In genomic region chr13:99385911-99386310, GRCm38 (mm10) we compare ENCODE assay signal across 27 mouse cellular contexts. TPM values are rescaled to one million over a fixed set of nuclear protein-coding genes. Genes with fewer than 3 reads are reported as not detected.
DNase-seq lines count a peak whose midpoint lies in the region; ATAC-seq and TF ChIP-seq lines count a peak whose summit lies in the region.
"Had no signal": no experiment of that assay in that cellular context is flagged by ENCODE, and none has a peak within 500 bp of the region (broad histone marks: within the 10 kb centered on the region; RNA-seq: fewer than 3 reads in every experiment).

No protein-coding gene starts in this region.

- ATAC-seq in lung, embryonic 14.5 days (ENCODE audit: insufficient read depth): peak; percentile 47; the same call in 1 of the 2 replicates
- ATAC-seq in embryonic facial prominence, embryonic 13.5 days (ENCODE audit: insufficient number of reproducible peaks, insufficient read depth, low FRiP score, low TSS enrichment, low read depth): peak; percentile 62; the same call in 1 of the 2 replicates
- no peak for ATAC-seq in monocyte, adult 5-6 weeks (replicated peaks; ENCODE audit: insufficient number of reproducible peaks, low FRiP score, low TSS enrichment, poor library complexity, severe bottlenecking)
- ATAC-seq: CD4-positive, CD25-positive, alpha-beta regulatory T cell, adult 4 months; forebrain, embryonic 14.5 days; forebrain, postnatal 0 days; hindbrain, postnatal 0 days; inflammation-experienced regulatory T-cells, adult 6 months; intestine, embryonic 16.5 days had no signal

- no peak for TF ChIP-seq CTCF in lung, embryonic 14.5 days (IDR thresholded peaks at IDR 0.05; ENCODE audit: low read depth)
- no peak for TF ChIP-seq CTCF in embryonic fibroblast, embryonic 13.5 days (IDR thresholded peaks at IDR 0.05; ENCODE audit: borderline replicate concordance, insufficient read depth, low read length)

- no peak overlapping the region for H3K27ac ChIP-seq in lung, embryonic 14.5 days (ENCODE audit: low read depth)
- H3K27ac ChIP-seq in embryonic facial prominence, embryonic 13.5 days: no peak overlapping the region
- peak overlapping the region; percentile 38; the same call in 1 of the 2 replicates for H3K27ac ChIP-seq in embryonic fibroblast, embryonic 13.5 days (ENCODE audit: insufficient read depth, low read length)
- H3K27ac ChIP-seq: hindbrain, embryonic 12.5 days; hindbrain, postnatal 0 days had no signal

- H3K36me3 ChIP-seq in lung, embryonic 14.5 days (ENCODE audit: insufficient read depth): peaks cover 6% of the 10 kb centered on the region; the same call in 1 of the 2 replicates
- peaks cover 11% of the 10 kb centered on the region; the same call in 1 of the 2 replicates for H3K36me3 ChIP-seq in embryonic facial prominence, embryonic 13.5 days
- H3K36me3 ChIP-seq: hindbrain, embryonic 12.5 days had no signal

- intact Hi-C loops in heart, postnatal 10 days (cut with DNase I): no loop called here

- peak; percentile 6 for DNase-seq in heart, adult 8-10 months (ENCODE audit: low spot score)
- no peak for DNase-seq in heart, postnatal 10 days
- DNase-seq in lung, embryonic 14.5 days: no peak
- no peak for DNase-seq in lung, postnatal 25 days (ENCODE audit: low spot score)
- no peak for DNase-seq in left cerebral cortex, adult 11 months (ENCODE audit: low spot score)
- DNase-seq: adrenal gland, adult 2 months; adrenal gland, postnatal 14 days; cerebellum, adult 11-12 months; cerebellum, adult 8-10 months; cerebellum, postnatal 10 days; cerebellum, postnatal 36 days; embryo, embryonic 11 days; forebrain, postnatal 0 days; gastrocnemius, adult 2 months; gastrocnemius, postnatal 14 days; heart, adult 18-20 months; heart, postnatal 14 days had no signal

- H3K9ac ChIP-seq in lung, embryonic 14.5 days: no peak overlapping the region
- no peak overlapping the region for H3K9ac ChIP-seq in embryonic facial prominence, embryonic 13.5 days
- H3K9ac ChIP-seq: forebrain, postnatal 0 days; hindbrain, embryonic 12.5 days had no signal

- no peaks in the 10 kb centered on the region for H3K4me1 ChIP-seq in lung, embryonic 14.5 days (ENCODE audit: insufficient read depth)
- peaks cover 11% of the 10 kb centered on the region for H3K4me1 ChIP-seq in embryonic facial prominence, embryonic 13.5 days
- H3K4me1 ChIP-seq in embryonic fibroblast, embryonic 13.5 days (ENCODE audit: control insufficient read depth, insufficient read depth, low read length): peaks cover 12% of the 10 kb centered on the region

- H3K4me3 ChIP-seq in lung, embryonic 14.5 days (ENCODE audit: low read depth, low read length): no peak overlapping the region
- H3K4me3 ChIP-seq in embryonic facial prominence, embryonic 13.5 days: no peak overlapping the region
- no peak overlapping the region for H3K4me3 ChIP-seq in embryonic fibroblast, embryonic 13.5 days (ENCODE audit: insufficient read depth, low read length)
- H3K4me3 ChIP-seq: hindbrain, embryonic 12.5 days had no signal

- H3K9me3 ChIP-seq in lung, embryonic 14.5 days (ENCODE audit: low read depth, low read length): no peaks in the 10 kb centered on the region
- no peaks in the 10 kb centered on the region for H3K9me3 ChIP-seq in embryonic facial prominence, embryonic 13.5 days
- H3K9me3 ChIP-seq: hindbrain, embryonic 12.5 days had no signal

- H3K27me3 ChIP-seq in lung, embryonic 14.5 days (ENCODE audit: insufficient read depth, low read length): no peaks in the 10 kb centered on the region
- no peaks in the 10 kb centered on the region for H3K27me3 ChIP-seq in embryonic facial prominence, embryonic 13.5 days
- H3K27me3 ChIP-seq: hindbrain, embryonic 12.5 days had no signal

- no peak overlapping the region for H3K4me2 ChIP-seq in lung, embryonic 14.5 days
- no peak overlapping the region for H3K4me2 ChIP-seq in embryonic facial prominence, embryonic 13.5 days
- H3K4me2 ChIP-seq: heart, embryonic 11.5 days; hindbrain, embryonic 12.5 days had no signal

- TF ChIP-seq POLR2A in embryonic fibroblast, embryonic 13.5 days (IDR thresholded peaks at IDR 0.05; ENCODE audit: low read depth, low read length): no peak

- WGBS in lung, embryonic 14.5 days: 85% methylated on average over 6 of the region's 6 CpGs
- 80% methylated on average over 6 of the region's 6 CpGs for whole genome bisulfite sequencing in embryonic facial prominence, embryonic 13.5 days

RNA-seq across cellular contexts. Expression of gene Mrps27, which starts 41.3 kb away (rescaled TPM):
- 10 to 100 TPM; 47.2 to 48.0 (median 47.3) TPM for total RNA-seq in heart, adult 8-10 months (2022)
- total RNA-seq in heart, postnatal 10 days (2021): 10 to 100 TPM; 43.8 to 47.1 TPM
- polyA plus RNA-seq in lung, embryonic 14.5 days (2014; fragmentation: Nextera tagmentation; extraction: Ambion mirVana): 60.9 and 63.0 TPM in 2 replicates
- polyA plus RNA-seq in embryonic facial prominence, embryonic 13.5 days (2015; fragmentation: Nextera tagmentation; extraction: Ambion mirVana): 60.1 and 62.5 TPM in 2 replicates
- polyA plus RNA-seq in embryonic fibroblast, embryonic 13.5 days (2011; ENCODE audit: insufficient read length, low read depth, missing spikeins): 20.8 and 26.1 TPM in 2 replicates
- total RNA-seq in monocyte, adult 5-6 weeks (2017): 7.3 to 12.3 TPM (median 8.6 TPM) in 3 replicates

RNA-seq across cellular contexts. Expression of gene Ptcd2, which starts 41.4 kb away (rescaled TPM):
- 10 to 100 TPM; 52.6 to 58.1 (median 54.0) TPM for total RNA-seq in heart, adult 8-10 months (2022)
- 10 to 100 TPM; 38.8 to 43.6 TPM for total RNA-seq in heart, postnatal 10 days (2021)
- polyA plus RNA-seq in lung, embryonic 14.5 days (2014; fragmentation: Nextera tagmentation; extraction: Ambion mirVana): 47.3 and 48.8 TPM in 2 replicates
- 44.7 and 45.8 TPM in 2 replicates for polyA plus RNA-seq in embryonic facial prominence, embryonic 13.5 days (2015; fragmentation: Nextera tagmentation; extraction: Ambion mirVana)
- polyA plus RNA-seq in embryonic fibroblast, embryonic 13.5 days (2011; ENCODE audit: insufficient read length, low read depth, missing spikeins): 19.7 and 23.2 TPM in 2 replicates
- total RNA-seq in monocyte, adult 5-6 weeks (2017): 43.9 to 53.5 TPM (median 48.0 TPM) in 3 replicates
